Comparison of ENCODE assay signal across 8 mouse cellular contexts in the genomic region with DNA sequence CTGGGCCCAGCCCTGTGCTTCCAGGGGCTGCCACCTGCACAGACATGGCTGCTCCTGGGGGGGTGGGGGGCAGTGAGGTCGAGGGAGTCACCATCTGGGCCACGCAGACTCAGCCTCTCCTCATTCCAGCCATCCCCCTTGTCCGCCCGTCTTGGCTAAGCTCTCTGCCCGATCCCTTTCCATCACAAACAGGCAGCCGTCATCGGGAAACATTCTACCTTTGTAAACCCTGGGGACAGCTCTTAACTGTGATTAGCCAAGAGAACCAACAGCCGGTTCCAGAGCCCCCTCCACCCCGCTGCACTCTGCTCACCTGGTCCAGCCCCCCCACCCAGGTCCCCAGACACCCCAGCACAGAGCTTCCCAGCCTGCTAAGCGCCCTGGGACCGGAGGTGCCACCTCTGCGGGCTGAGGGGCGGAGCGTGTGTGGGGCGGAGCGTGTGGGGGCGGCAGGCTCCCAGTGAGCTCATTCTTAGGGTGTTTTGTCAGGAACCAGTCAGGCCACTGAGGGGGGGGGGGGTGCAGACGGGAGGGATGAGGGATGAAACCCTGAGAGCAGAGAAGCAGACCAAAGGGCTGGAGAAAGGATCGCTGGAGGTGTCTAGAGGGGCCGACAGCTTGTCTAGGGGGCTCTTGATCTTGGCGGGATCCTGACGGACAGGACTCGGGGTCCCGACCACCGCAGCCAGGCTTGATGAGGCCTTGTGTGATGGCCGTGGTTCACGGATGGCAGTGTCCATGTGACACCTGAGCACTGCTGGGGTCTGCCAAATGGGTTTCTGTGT. TPM values are rescaled to one million over a fixed set of nuclear protein-coding genes. Genes with fewer than 3 reads are reported as not detected.
A peak's percentile ranks its signal among the peaks of the same experiment; 100 is the strongest.
DNase-seq lines count a peak whose midpoint lies in the region; ATAC-seq and TF ChIP-seq lines count a peak whose summit lies in the region.

No protein-coding gene starts in this region.

- H3K4me3 ChIP-seq in ES-E14 (ENCODE audit: insufficient read depth in 1 of 2, low read depth in 1 of 2, low read length in 2 of 2, poor library complexity in 1 of 2, severe bottlenecking in 1 of 2): peak overlapping the region; percentile 60 to 70
- H3K4me3 ChIP-seq in heart, postnatal 0 days (ENCODE audit: low read depth, low read length): peak overlapping the region; percentile 31
- peak overlapping the region; percentile 17 for H3K4me3 ChIP-seq in thymus, adult 2 months (ENCODE audit: control insufficient read depth, insufficient read depth, low read length)

- H3K9me3 ChIP-seq in ES-E14 (ENCODE audit: control insufficient read depth, insufficient read depth, low read depth, low read length): no peaks in the 10 kb centered on the region
- peaks cover 5% of the 10 kb centered on the region; the same call in 1 of the 2 replicates for H3K9me3 ChIP-seq in heart, postnatal 0 days (replicated peaks; ENCODE audit: control insufficient read depth, low read length)

- H3K27me3 ChIP-seq in heart, postnatal 0 days (ENCODE audit: control insufficient read depth, insufficient read depth, low read length): peaks cover 33% of the 10 kb centered on the region
- no peaks in the 10 kb centered on the region for H3K27me3 ChIP-seq in thymus, adult 2 months (ENCODE audit: control insufficient read depth, insufficient read depth, low read length)

- no peak for TF ChIP-seq POLR2A in thymus, adult 2 months (IDR thresholded peaks at IDR 0.05; ENCODE audit: control insufficient read depth, extremely low read depth, insufficient read depth, low read length, poor library complexity)

- 2% methylated on average over 26 of the region's 27 CpGs for WGBS in heart, postnatal 0 days
- 14% methylated on average over 27 of the region's 27 CpGs for WGBS in thymus, adult 2 months

- no peak for DNase-seq in ES-E14 (ENCODE audit: low read depth, low spot score)
- DNase-seq in adrenal gland, postnatal 36 days: peak; percentile 79 to 88
- DNase-seq in heart, postnatal 0 days (ENCODE audit: low spot score): peak; percentile 25
- DNase-seq in kidney, postnatal 36 days: peak; percentile 63 to 78
- DNase-seq in thymus, adult 2 months: peak; percentile 70
- no peak for DNase-seq in layer of hippocampus, adult 9-11 months
- no peak for DNase-seq in frontal cortex, postnatal 14 days (ENCODE audit: low spot score in 2 of 2)

- peak overlapping the region; percentile 59 for H3K4me2 ChIP-seq in heart, postnatal 0 days (ENCODE audit: low read depth, low read length)

- in situ Hi-C loops in ES-E14 (cut with MboI; ENCODE audit: low sequenced_read_pairs in 2 of 2, unreplicated experiment in 2 of 2): no loop called here

- peak overlapping the region; percentile 8; the same call in 1 of the 2 replicates for H3K27ac ChIP-seq in ES-E14 (ENCODE audit: insufficient read depth, low read depth, low read length, poor library complexity, severe bottlenecking)
- H3K27ac ChIP-seq in heart, postnatal 0 days (ENCODE audit: low read depth): no peak overlapping the region
- H3K27ac ChIP-seq in thymus, adult 2 months (ENCODE audit: control insufficient read depth, insufficient read depth, low read length): no peak overlapping the region

- peaks cover 4 to 14% of the 10 kb centered on the region in 2 experiments; a peak in 2 of 4 replicates for H3K4me1 ChIP-seq in ES-E14 (ENCODE audit: control insufficient read depth in 2 of 2, insufficient read depth in 2 of 2, low read length in 2 of 2, poor library complexity in 1 of 2)
- H3K4me1 ChIP-seq in heart, postnatal 0 days (ENCODE audit: control insufficient read depth, insufficient read depth): 0 out of 2 replicates have a peak, but pooled peaks cover 5% of the 10 kb centered on the region
- peaks cover 23% of the 10 kb centered on the region for H3K4me1 ChIP-seq in thymus, adult 2 months (replicated peaks; ENCODE audit: control insufficient read depth, insufficient read depth, low read length)

- ATAC-seq in heart, postnatal 0 days (ENCODE audit: insufficient read depth, low read depth): 0 out of 2 replicates have a peak, but pooled peaks have one; percentile 44
- ATAC-seq in megakaryocyte progenitor cell, adult 5-6 weeks (replicated peaks; ENCODE audit: poor library complexity): peak; percentile 70

- no peak for TF ChIP-seq CTCF in heart, postnatal 0 days (IDR thresholded peaks at IDR 0.05; ENCODE audit: low read depth)
- TF ChIP-seq CTCF in thymus, adult 2 months (IDR thresholded peaks at IDR 0.05; ENCODE audit: borderline replicate concordance, control insufficient read depth, extremely low read depth, insufficient read depth, low read length, poor library complexity): no peak

- peaks cover 19% of the 10 kb centered on the region for H3K36me3 ChIP-seq in ES-E14 (ENCODE audit: control insufficient read depth, insufficient read depth, low read length, poor library complexity, severe bottlenecking)
- peaks cover 7% of the 10 kb centered on the region for H3K36me3 ChIP-seq in heart, postnatal 0 days (replicated peaks; ENCODE audit: control insufficient read depth, insufficient read depth, low read length)
- H3K36me3 ChIP-seq in thymus, adult 2 months (ENCODE audit: control insufficient read depth, insufficient read depth, low read length): peaks cover 6% of the 10 kb centered on the region

- peak overlapping the region; percentile 57 for H3K9ac ChIP-seq in ES-E14 (ENCODE audit: insufficient read depth, low read depth, low read length, poor library complexity, severe bottlenecking)
- no peak overlapping the region; the same call in 1 of the 2 replicates for H3K9ac ChIP-seq in heart, postnatal 0 days (replicated peaks; ENCODE audit: low read depth, low read length)

- TF ChIP-seq EP300 in heart, postnatal 0 days (IDR thresholded peaks at IDR 0.05; ENCODE audit: low read depth): no peak

TF ChIP-seq in ES-E14, 5 proteins besides CTCF, POLR2A, EP300 and RAD21:
- TF ChIP-seq MAFK (IDR thresholded peaks at IDR 0.05; ENCODE audit: insufficient read depth, low read depth, low read length) (no peak), ZNF384 (IDR thresholded peaks at IDR 0.05; ENCODE audit: low read depth, low read length) (no peak), HCFC1 (IDR thresholded peaks at IDR 0.05; ENCODE audit: borderline replicate concordance, insufficient read depth, low read length) (no peak), CHD2 (IDR thresholded peaks at IDR 0.05; ENCODE audit: low read depth, low read length) (no peak), ZC3H11A (IDR thresholded peaks at IDR 0.05; ENCODE audit: borderline replicate concordance, low read depth, low read length) (no peak)
TF ChIP-seq in ES-E14: peak in this region for 0.

RNA-seq across cellular contexts. Expression of a gene that starts 4.2 kb away (rescaled TPM):
- 10.1 and 19.5 TPM in 2 replicates for total RNA-seq in ES-E14 (2012; rRNA removed)
- total RNA-seq in adrenal gland, postnatal 36 days (2021): 1 to 10 TPM in 1 of 2 experiments, under 1 TPM in 1; 0.89 to 2.2 TPM
- 0.31 TPM in 1 of 2 replicates, not detected in the other for total RNA-seq in heart, postnatal 0 days (2014; rRNA removed; ENCODE audit: low replicate concordance)
- polyA plus RNA-seq in heart, postnatal 0 days (2015; fragmentation: Nextera tagmentation; extraction: Ambion mirVana): 0.72 and 0.99 TPM in 2 replicates
- total RNA-seq in megakaryocyte progenitor cell, adult 5-6 weeks (2015): not detected in 2 replicates
- total RNA-seq in megakaryocyte progenitor cell, adult 5-6 weeks (2017): 0.10 TPM in 1 of 2 replicates, not detected in the other
- polyA plus RNA-seq in thymus, adult 2 months (2012; rRNA removed): 73.1 and 87.0 TPM in 2 replicates

RNA-seq across cellular contexts. Expression of a gene that starts 4.9 kb away (rescaled TPM):
- 0.85 and 1.1 TPM in 2 replicates for total RNA-seq in ES-E14 (2012; rRNA removed)
- under 1 TPM in 1 of 2 experiments, not detected in 1; 0.66 TPM for total RNA-seq in adrenal gland, postnatal 36 days (2021)
- total RNA-seq in heart, postnatal 0 days (2014; rRNA removed; ENCODE audit: low replicate concordance): 4,715 and 5,632 TPM in 2 replicates
- polyA plus RNA-seq in heart, postnatal 0 days (2015; fragmentation: Nextera tagmentation; extraction: Ambion mirVana): 4,516 and 4,665 TPM in 2 replicates
- 0.71 and 0.94 TPM in 2 replicates for total RNA-seq in megakaryocyte progenitor cell, adult 5-6 weeks (2015)
- 1.4 and 2.0 TPM in 2 replicates for total RNA-seq in megakaryocyte progenitor cell, adult 5-6 weeks (2017)
- polyA plus RNA-seq in thymus, adult 2 months (2012; rRNA removed): 19.3 and 332 TPM in 2 replicates

RNA-seq across cellular contexts. Expression of a gene that starts 17.9 kb away (rescaled TPM):
- total RNA-seq in ES-E14 (2012; rRNA removed): 38.8 and 62.6 TPM in 2 replicates
- 10 to 100 TPM; 29.7 to 32.8 TPM for total RNA-seq in adrenal gland, postnatal 36 days (2021)
- total RNA-seq in heart, postnatal 0 days (2014; rRNA removed; ENCODE audit: low replicate concordance): 20.4 and 30.8 TPM in 2 replicates
- 4.9 and 6.0 TPM in 2 replicates for polyA plus RNA-seq in heart, postnatal 0 days (2015; fragmentation: Nextera tagmentation; extraction: Ambion mirVana)
- 10.7 and 11.2 TPM in 2 replicates for total RNA-seq in megakaryocyte progenitor cell, adult 5-6 weeks (2015)
- 26.5 and 31.6 TPM in 2 replicates for total RNA-seq in megakaryocyte progenitor cell, adult 5-6 weeks (2017)
- polyA plus RNA-seq in thymus, adult 2 months (2012; rRNA removed): 134 and 137 TPM in 2 replicates

RNA-seq across cellular contexts. Expression of a gene that starts 40.1 kb away (rescaled TPM):
- 5.3 and 7.4 TPM in 2 replicates for total RNA-seq in ES-E14 (2012; rRNA removed)
- total RNA-seq in adrenal gland, postnatal 36 days (2021): 1 to 10 TPM; 5.8 to 8.9 TPM
- total RNA-seq in heart, postnatal 0 days (2014; rRNA removed; ENCODE audit: low replicate concordance): 11.8 and 13.5 TPM in 2 replicates
- 12.0 and 14.0 TPM in 2 replicates for polyA plus RNA-seq in heart, postnatal 0 days (2015; fragmentation: Nextera tagmentation; extraction: Ambion mirVana)
- total RNA-seq in megakaryocyte progenitor cell, adult 5-6 weeks (2015): 6.3 and 7.2 TPM in 2 replicates
- total RNA-seq in megakaryocyte progenitor cell, adult 5-6 weeks (2017): 0.74 and 1.2 TPM in 2 replicates
- polyA plus RNA-seq in thymus, adult 2 months (2012; rRNA removed): 13.6 and 14.2 TPM in 2 replicates

RNA-seq across cellular contexts. Expression of a gene that starts 40.4 kb away (rescaled TPM):
- 18.3 and 26.7 TPM in 2 replicates for total RNA-seq in ES-E14 (2012; rRNA removed)
- total RNA-seq in adrenal gland, postnatal 36 days (2021): 10 to 100 TPM; 11.3 to 12.8 TPM
- total RNA-seq in heart, postnatal 0 days (2014; rRNA removed; ENCODE audit: low replicate concordance): 1.9 and 3.2 TPM in 2 replicates
- polyA plus RNA-seq in heart, postnatal 0 days (2015; fragmentation: Nextera tagmentation; extraction: Ambion mirVana): 11.1 and 11.7 TPM in 2 replicates
- 11.1 and 13.6 TPM in 2 replicates for total RNA-seq in megakaryocyte progenitor cell, adult 5-6 weeks (2015)
- total RNA-seq in megakaryocyte progenitor cell, adult 5-6 weeks (2017): 24.8 and 27.4 TPM in 2 replicates
- 7.5 and 8.0 TPM in 2 replicates for polyA plus RNA-seq in thymus, adult 2 months (2012; rRNA removed)

Comparison
In these comparisons a context has a peak if more than half of its experiments do, and no peak if none do; other contexts are left out.
1. DNase-seq: peak in adrenal gland, postnatal 36 days (2 of 2), heart, postnatal 0 days (single experiment), kidney, postnatal 36 days (2 of 2) and thymus, adult 2 months (single experiment); none in ES-E14 (single experiment), layer of hippocampus, adult 9-11 months (single experiment) and frontal cortex, postnatal 14 days (0 of 2).
2. RNA of a gene that starts 4.9 kb away (total RNA-seq): 4,715 to 5,632 TPM in heart, postnatal 0 days; 0.71 to 2.0 TPM in megakaryocyte progenitor cell, adult 5-6 weeks, 0.85 to 1.1 TPM in ES-E14 and 0.66 TPM in adrenal gland, postnatal 36 days; every median in the first group is over 1,000 times any median in the second.
3. Peak in every context shown above with its lines, with median percentiles within 50 percentile points of each other: H3K4me3 ChIP-seq.